Mouse (Mus musculus): ENCODE data around the gene Mpped2. TPM values are rescaled to one million over a fixed set of nuclear protein-coding genes. Genes with fewer than 3 reads are reported as not detected.

The Mpped2 gene
- polyA plus RNA-seq, 1 experiment: not detected

- Histone ChIP-seq H3K79me3 (ENCODE audit: low read depth) (no peaks in the 10 kb centered on the region), H3ac (ENCODE audit: control insufficient read depth, insufficient read length, low read depth) (no peak overlapping the region), H3K79me2 (ENCODE audit: control insufficient read depth, insufficient read depth) (no peaks in the 10 kb centered on the region), H3K36me3 (ENCODE audit: control insufficient read depth, insufficient read depth) (no peaks in the 10 kb centered on the region), H3K4me3 (ENCODE audit: insufficient read depth, poor library complexity, severe bottlenecking) (no peak overlapping the region), H3K27me3 (ENCODE audit: control insufficient read depth, insufficient read depth, insufficient read length) (no peaks in the 10 kb centered on the region)
- TF ChIP-seq MYOD1 (IDR thresholded peaks at IDR 0.05; ENCODE audit: control insufficient read depth, insufficient read length, low read depth) (no peak), CTCF (IDR thresholded peaks at IDR 0.05; ENCODE audit: control insufficient read depth, insufficient read depth, insufficient read length) (no peak), MYOG (IDR thresholded peaks at IDR 0.05; ENCODE audit: control insufficient read depth, extremely low read depth, insufficient read length) (no peak), MAX (IDR thresholded peaks at IDR 0.05) (no peak), FOSL1 (IDR thresholded peaks at IDR 0.05; ENCODE audit: insufficient read depth, low read length, poor library complexity, severe bottlenecking) (no peak), USF1 (IDR thresholded peaks at IDR 0.05; ENCODE audit: low read depth) (no peak), CEBPB (IDR thresholded peaks at IDR 0.05; ENCODE audit: low read depth) (no peak)
Measured at GRCm38 (mm10) chr2:106854758-106855157, 161.7 kb downstream of the Mpped2 start.

- no peak overlapping the region for H3K4me3 ChIP-seq (ENCODE audit: insufficient read depth, poor library complexity, severe bottlenecking)
- H3K27me3 ChIP-seq (ENCODE audit: control insufficient read depth, insufficient read depth, insufficient read length): no peaks in the 10 kb centered on the region
- H3K79me3 ChIP-seq (ENCODE audit: low read depth): no peaks in the 10 kb centered on the region
- no peaks in the 10 kb centered on the region for H3K36me3 ChIP-seq (ENCODE audit: control insufficient read depth, insufficient read depth)
- no peak overlapping the region for H3ac ChIP-seq (ENCODE audit: control insufficient read depth, insufficient read length, low read depth)
- no peaks in the 10 kb centered on the region for H3K79me2 ChIP-seq (ENCODE audit: control insufficient read depth, insufficient read depth)
- TF ChIP-seq MYOG (IDR thresholded peaks at IDR 0.05; ENCODE audit: control insufficient read depth, extremely low read depth, insufficient read length) (no peak), FOSL1 (IDR thresholded peaks at IDR 0.05; ENCODE audit: insufficient read depth, low read length, poor library complexity, severe bottlenecking) (no peak), MAX (IDR thresholded peaks at IDR 0.05) (no peak), CEBPB (IDR thresholded peaks at IDR 0.05; ENCODE audit: low read depth) (no peak), CTCF (IDR thresholded peaks at IDR 0.05; ENCODE audit: control insufficient read depth, insufficient read depth, insufficient read length) (no peak), USF1 (IDR thresholded peaks at IDR 0.05; ENCODE audit: low read depth) (no peak), MYOD1 (IDR thresholded peaks at IDR 0.05; ENCODE audit: control insufficient read depth, insufficient read length, low read depth) (no peak)
Measured at GRCm38 (mm10) chr2:106855184-106855583, 162.1 kb downstream of the Mpped2 start.

- H3K36me3 ChIP-seq (ENCODE audit: control insufficient read depth, insufficient read depth): no peaks in the 10 kb centered on the region
- no peaks in the 10 kb centered on the region for H3K79me3 ChIP-seq (ENCODE audit: low read depth)
- H3K79me2 ChIP-seq (ENCODE audit: control insufficient read depth, insufficient read depth): no peaks in the 10 kb centered on the region
- no peak for TF ChIP-seq FOSL1 (IDR thresholded peaks at IDR 0.05; ENCODE audit: insufficient read depth, low read length, poor library complexity, severe bottlenecking)
- no peak for TF ChIP-seq MYOG (IDR thresholded peaks at IDR 0.05; ENCODE audit: control insufficient read depth, extremely low read depth, insufficient read length)
- TF ChIP-seq MYOD1 (IDR thresholded peaks at IDR 0.05; ENCODE audit: control insufficient read depth, insufficient read length, low read depth): no peak
- no peak for TF ChIP-seq MAX (IDR thresholded peaks at IDR 0.05)
- no peak for TF ChIP-seq USF1 (IDR thresholded peaks at IDR 0.05; ENCODE audit: low read depth)
- no peak for TF ChIP-seq CTCF (IDR thresholded peaks at IDR 0.05; ENCODE audit: control insufficient read depth, insufficient read depth, insufficient read length)
- no peaks in the 10 kb centered on the region for H3K27me3 ChIP-seq (ENCODE audit: control insufficient read depth, insufficient read depth, insufficient read length)
- H3ac ChIP-seq (ENCODE audit: control insufficient read depth, insufficient read length, low read depth): no peak overlapping the region
- no peak overlapping the region for H3K4me3 ChIP-seq (ENCODE audit: insufficient read depth, poor library complexity, severe bottlenecking)
Measured at GRCm38 (mm10) chr2:106855623-106856350, 162.7 kb downstream of the Mpped2 start.

GRCm38 (mm10) chr2:106856361-106856961, 163.4 kb downstream of the Mpped2 start:
- Histone ChIP-seq H3K4me3 (ENCODE audit: insufficient read depth, poor library complexity, severe bottlenecking) (no peak overlapping the region), H3ac (ENCODE audit: control insufficient read depth, insufficient read length, low read depth) (no peak overlapping the region), H3K79me3 (ENCODE audit: low read depth) (no peaks in the 10 kb centered on the region), H3K27me3 (ENCODE audit: control insufficient read depth, insufficient read depth, insufficient read length) (no peaks in the 10 kb centered on the region), H3K79me2 (ENCODE audit: control insufficient read depth, insufficient read depth) (no peaks in the 10 kb centered on the region), H3K36me3 (ENCODE audit: control insufficient read depth, insufficient read depth) (no peaks in the 10 kb centered on the region)
- no peak for TF ChIP-seq MAX (IDR thresholded peaks at IDR 0.05)
- no peak for TF ChIP-seq CTCF (IDR thresholded peaks at IDR 0.05; ENCODE audit: control insufficient read depth, insufficient read depth, insufficient read length)
- no peak for TF ChIP-seq USF1 (IDR thresholded peaks at IDR 0.05; ENCODE audit: low read depth)
- no peak for TF ChIP-seq CEBPB (IDR thresholded peaks at IDR 0.05; ENCODE audit: low read depth)
- TF ChIP-seq MYOG (IDR thresholded peaks at IDR 0.05; ENCODE audit: control insufficient read depth, extremely low read depth, insufficient read length): no peak
- no peak for TF ChIP-seq FOSL1 (IDR thresholded peaks at IDR 0.05; ENCODE audit: insufficient read depth, low read length, poor library complexity, severe bottlenecking)
- TF ChIP-seq MYOD1 (IDR thresholded peaks at IDR 0.05; ENCODE audit: control insufficient read depth, insufficient read length, low read depth): no peak

- Histone ChIP-seq H3ac (ENCODE audit: control insufficient read depth, insufficient read length, low read depth) (no peak overlapping the region), H3K79me3 (ENCODE audit: low read depth) (no peaks in the 10 kb centered on the region), H3K79me2 (ENCODE audit: control insufficient read depth, insufficient read depth) (no peaks in the 10 kb centered on the region), H3K4me3 (ENCODE audit: insufficient read depth, poor library complexity, severe bottlenecking) (no peak overlapping the region), H3K27me3 (ENCODE audit: control insufficient read depth, insufficient read depth, insufficient read length) (no peaks in the 10 kb centered on the region), H3K36me3 (ENCODE audit: control insufficient read depth, insufficient read depth) (no peaks in the 10 kb centered on the region)
- TF ChIP-seq USF1 (IDR thresholded peaks at IDR 0.05; ENCODE audit: low read depth) (no peak), CEBPB (IDR thresholded peaks at IDR 0.05; ENCODE audit: low read depth) (no peak), MYOD1 (IDR thresholded peaks at IDR 0.05; ENCODE audit: control insufficient read depth, insufficient read length, low read depth) (no peak), MYOG (IDR thresholded peaks at IDR 0.05; ENCODE audit: control insufficient read depth, extremely low read depth, insufficient read length) (no peak), CTCF (IDR thresholded peaks at IDR 0.05; ENCODE audit: control insufficient read depth, insufficient read depth, insufficient read length) (no peak), MAX (IDR thresholded peaks at IDR 0.05) (no peak), FOSL1 (IDR thresholded peaks at IDR 0.05; ENCODE audit: insufficient read depth, low read length, poor library complexity, severe bottlenecking) (no peak)
Measured at GRCm38 (mm10) chr2:106857258-106857657, 164.2 kb downstream of the Mpped2 start.
